Mouse (Mus musculus): Measurements from ENCODE around the gene Kank1. TPM values are rescaled to one million over a fixed set of nuclear protein-coding genes. Genes with fewer than 3 reads are reported as not detected.

Kank1 gene
- polyA plus RNA-seq, 1 experiment from 2014 or later = 59.1 TPM

DNA sequence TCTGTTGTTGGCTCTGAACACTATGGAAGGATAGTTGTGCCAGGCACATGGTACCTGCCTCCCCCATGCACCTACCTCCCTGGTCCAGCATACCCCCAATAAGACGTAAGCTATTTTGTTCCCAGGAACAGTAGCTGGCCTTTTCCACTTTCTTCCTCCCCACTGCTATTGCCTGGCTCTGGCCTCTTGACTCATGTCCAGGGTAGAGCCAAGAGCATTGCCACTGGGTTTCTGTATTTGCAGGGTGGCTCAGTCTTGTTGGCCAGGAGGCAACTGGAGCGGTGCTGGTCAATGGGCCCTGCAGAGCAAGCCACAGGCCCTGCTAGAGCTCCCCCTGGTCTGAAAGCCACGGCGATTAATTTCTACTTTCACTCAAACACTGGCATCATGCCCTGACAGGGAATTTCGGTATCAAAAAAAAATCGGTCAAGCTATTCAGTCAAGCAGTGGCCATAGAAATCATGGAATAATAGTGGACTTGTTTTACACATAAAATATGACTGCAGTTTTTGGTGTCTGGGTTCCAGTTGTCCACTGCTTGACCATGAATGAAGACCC is 160.0 kb downstream of the Kank1 start:
- Histone ChIP-seq H3K4me2 (replicated peaks) (no peak overlapping the region), H3K27me3 (no peaks in the 10 kb centered on the region), H3K27ac (no peak overlapping the region; the same call in 1 of the 2 replicates), H3K4me3 (no peak overlapping the region), H3K9ac (no peak overlapping the region), H3K9me3 (peaks cover 11% of the 10 kb centered on the region; the same call in 1 of the 2 replicates), H3K36me3 (no peaks in the 10 kb centered on the region), H3K4me1 (peaks cover 71% of the 10 kb centered on the region)
- 91% methylated on average over 6 of the region's 6 CpGs for WGBS
- ATAC-seq (ENCODE audit: low FRiP score, low read depth) = no peak

DNA sequence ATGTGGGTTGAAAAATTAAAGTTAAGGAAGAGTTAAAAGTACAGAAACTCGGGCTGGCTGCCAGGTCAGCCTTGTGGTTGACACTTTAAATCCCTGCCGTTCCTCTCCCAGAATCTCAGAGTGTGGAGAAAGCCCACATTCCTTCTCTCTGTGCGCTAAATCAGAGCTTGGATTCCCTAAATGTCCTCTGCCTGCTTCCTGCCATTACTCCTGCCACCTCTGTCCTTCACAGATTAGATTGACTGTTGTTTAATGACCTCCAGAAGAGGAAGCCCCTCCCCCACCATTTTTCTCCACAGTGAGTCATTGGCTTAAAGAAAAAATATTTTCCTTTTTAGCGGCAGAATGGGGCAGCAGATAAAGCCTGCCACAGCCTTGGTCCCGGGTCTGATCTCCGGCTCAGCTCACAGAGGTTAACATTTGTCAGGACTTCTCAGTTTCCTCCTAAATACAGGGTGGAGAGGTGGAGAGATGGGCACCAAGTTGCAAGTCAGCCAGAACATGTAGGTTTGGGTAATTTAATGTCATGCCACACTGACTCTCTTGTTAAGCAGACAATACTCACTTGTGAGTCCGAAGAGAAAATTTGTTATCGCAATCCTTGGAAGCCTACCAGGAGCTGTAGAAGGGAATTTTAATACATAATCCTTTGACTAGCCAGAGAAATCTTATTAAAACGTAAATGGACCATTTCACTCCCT is 162.9 kb downstream of the Kank1 start:
- WGBS = 9% methylated on average over 9 of the region's 9 CpGs
- no peak for ATAC-seq (ENCODE audit: low FRiP score, low read depth)

DNA sequence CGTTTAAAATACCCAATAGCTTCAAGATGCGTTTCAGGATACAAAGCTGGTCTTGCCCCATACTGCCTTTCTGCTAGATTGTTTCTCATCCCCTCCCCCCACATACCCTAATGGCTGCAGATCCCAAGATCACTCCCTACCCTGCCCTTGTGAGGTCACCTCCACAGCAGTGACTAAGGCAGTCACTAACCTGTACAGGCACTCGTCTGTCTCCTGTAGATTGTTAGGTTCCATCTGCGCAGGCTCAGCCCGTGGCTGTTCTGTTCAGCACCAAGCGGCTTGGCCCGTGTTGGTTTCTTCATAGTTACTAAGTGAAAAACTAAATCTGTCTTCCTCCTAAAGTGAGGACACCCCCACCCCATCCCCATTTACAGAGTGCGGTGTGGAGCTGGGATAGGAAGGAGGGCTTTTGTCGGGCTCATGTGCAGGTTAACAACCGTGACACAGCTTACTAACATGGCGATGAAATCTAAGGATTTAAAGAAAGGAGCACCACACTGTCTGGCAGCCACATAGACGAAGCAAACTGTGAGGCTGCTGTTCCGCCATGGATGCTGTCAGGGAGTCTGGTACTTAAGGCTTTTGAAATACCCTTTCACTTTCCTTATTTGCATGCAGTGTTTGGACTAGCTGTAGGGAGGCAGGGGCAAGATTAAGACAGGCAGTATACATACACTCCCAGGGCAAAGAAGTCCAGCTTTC is 163.6 kb downstream of the Kank1 start:
- H3K4me2 ChIP-seq (replicated peaks) = peak overlapping the region; percentile 53
- H3K27ac ChIP-seq = peak overlapping the region; percentile 91
- peaks cover 11% of the 10 kb centered on the region; the same call in 1 of the 2 replicates for H3K9me3 ChIP-seq
- 0 out of 2 replicates have a peak overlapping the region, but pooled peaks have one; percentile 25 for H3K9ac ChIP-seq
- H3K36me3 ChIP-seq = no peaks in the 10 kb centered on the region
- no peak for ATAC-seq (ENCODE audit: low FRiP score, low read depth)
- peaks cover 88% of the 10 kb centered on the region for H3K4me1 ChIP-seq
- 32% methylated on average over 13 of the region's 13 CpGs for whole genome bisulfite sequencing
- no peak overlapping the region for H3K4me3 ChIP-seq
- no peaks in the 10 kb centered on the region for H3K27me3 ChIP-seq

More for the DNA sequence above, 162.9 kb downstream of the Kank1 start:
- Histone ChIP-seq H3K27me3 (no peaks in the 10 kb centered on the region), H3K4me3 (no peak overlapping the region), H3K4me1 (peaks cover 89% of the 10 kb centered on the region), H3K9ac (0 out of 2 replicates have a peak overlapping the region, but pooled peaks have one; percentile 25), H3K9me3 (peaks cover 11% of the 10 kb centered on the region; the same call in 1 of the 2 replicates), H3K27ac (peak overlapping the region; percentile 91), H3K4me2 (replicated peaks) (peak overlapping the region; percentile 53), H3K36me3 (no peaks in the 10 kb centered on the region)

DNA sequence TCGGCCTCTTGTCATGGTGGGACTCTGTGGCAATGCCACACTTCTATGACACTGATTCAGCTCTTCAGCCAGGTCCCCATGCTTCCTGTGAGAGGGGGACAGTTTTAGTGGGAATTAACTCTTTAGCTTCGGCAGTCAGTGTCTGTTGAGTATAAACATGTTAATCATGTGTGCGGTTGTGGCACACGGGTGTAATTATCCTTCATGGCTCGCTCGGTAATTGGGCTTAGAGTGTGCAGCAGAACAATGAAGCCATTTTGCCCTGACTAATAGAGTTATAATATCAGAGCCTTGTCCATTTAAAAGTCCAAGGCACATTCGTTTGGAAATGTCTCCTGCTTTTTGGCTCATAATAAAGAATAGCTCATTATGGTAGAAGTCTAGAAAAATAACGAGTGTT is 164.7 kb downstream of the Kank1 start:
- peaks cover 93% of the 10 kb centered on the region for H3K4me1 ChIP-seq

DNA sequence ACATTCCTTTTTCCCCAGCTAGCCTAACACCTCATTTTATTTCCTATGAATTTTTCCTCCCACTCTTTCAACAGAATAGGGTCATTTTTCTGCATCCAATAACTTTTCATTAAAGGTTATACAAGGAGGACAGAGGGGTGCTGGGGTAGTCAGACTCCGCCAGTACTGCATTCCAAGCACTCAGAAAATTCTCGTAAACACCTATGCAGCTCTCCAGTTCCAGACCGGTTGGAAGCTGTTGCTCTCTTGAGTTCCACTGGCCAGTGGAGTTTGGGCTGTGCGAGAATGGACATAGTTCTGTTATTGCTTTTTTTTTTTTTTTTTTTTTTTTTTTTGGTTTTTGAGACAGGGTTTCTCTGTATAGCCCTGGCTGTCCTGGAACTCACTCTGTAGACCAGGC is 167.4 kb downstream of the Kank1 start:
- peaks cover 92% of the 10 kb centered on the region for H3K4me1 ChIP-seq
- H3K27ac ChIP-seq = peak overlapping the region; percentile 82

More for the DNA sequence above, 164.7 kb downstream of the Kank1 start:
- Histone ChIP-seq H3K4me3 (no peak overlapping the region), H3K36me3 (no peaks in the 10 kb centered on the region), H3K9me3 (peaks cover 2% of the 10 kb centered on the region; the same call in 1 of the 2 replicates), H3K27me3 (no peaks in the 10 kb centered on the region), H3K27ac (peak overlapping the region; percentile 91), H3K9ac (no peak overlapping the region), H3K4me2 (replicated peaks) (no peak overlapping the region)
- WGBS = 55% methylated on average over 8 of the region's 8 CpGs
- ATAC-seq (ENCODE audit: low FRiP score, low read depth) = no peak

DNA sequence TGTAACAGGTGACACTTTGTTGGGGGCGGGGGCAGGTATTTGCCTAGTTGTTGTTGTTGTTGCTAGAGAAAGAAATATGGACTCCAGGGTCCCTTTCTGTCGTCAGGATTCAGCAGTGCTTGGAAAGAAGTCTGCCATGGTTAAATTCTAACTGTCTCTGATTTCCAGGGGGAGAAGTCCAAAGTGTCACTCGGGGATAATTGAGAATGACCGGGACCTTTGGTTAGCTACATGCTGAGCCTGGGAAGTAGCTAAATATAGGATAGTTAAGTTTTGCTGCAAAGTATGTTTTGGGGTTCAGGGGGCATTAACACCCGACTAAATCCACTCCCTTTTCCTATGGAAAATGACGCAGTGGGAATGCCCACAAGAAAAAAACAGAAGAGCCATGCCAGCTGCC is 169.2 kb downstream of the Kank1 start:
- Histone ChIP-seq H3K36me3 (peaks cover 21% of the 10 kb centered on the region), H3K4me3 (peak overlapping the region; percentile 51), H3K9ac (peak overlapping the region; percentile 71), H3K27me3 (no peaks in the 10 kb centered on the region), H3K4me2 (replicated peaks) (peak overlapping the region; percentile 84), H3K4me1 (peaks cover 83% of the 10 kb centered on the region), H3K9me3 (peaks cover 10% of the 10 kb centered on the region), H3K27ac (peak overlapping the region; percentile 99)
- ATAC-seq (ENCODE audit: low FRiP score, low read depth) = no peak
- 29% methylated on average over 6 of the region's 6 CpGs for WGBS

More for the DNA sequence above, 167.4 kb downstream of the Kank1 start:
- Histone ChIP-seq H3K9me3 (no peaks in the 10 kb centered on the region), H3K4me2 (replicated peaks) (peak overlapping the region; percentile 45), H3K4me3 (no peak overlapping the region), H3K9ac (no peak overlapping the region), H3K36me3 (peaks cover 3% of the 10 kb centered on the region), H3K27me3 (no peaks in the 10 kb centered on the region)
- ATAC-seq (ENCODE audit: low FRiP score, low read depth) = peak; percentile 81
- 22% methylated on average over 4 of the region's 4 CpGs for WGBS

DNA sequence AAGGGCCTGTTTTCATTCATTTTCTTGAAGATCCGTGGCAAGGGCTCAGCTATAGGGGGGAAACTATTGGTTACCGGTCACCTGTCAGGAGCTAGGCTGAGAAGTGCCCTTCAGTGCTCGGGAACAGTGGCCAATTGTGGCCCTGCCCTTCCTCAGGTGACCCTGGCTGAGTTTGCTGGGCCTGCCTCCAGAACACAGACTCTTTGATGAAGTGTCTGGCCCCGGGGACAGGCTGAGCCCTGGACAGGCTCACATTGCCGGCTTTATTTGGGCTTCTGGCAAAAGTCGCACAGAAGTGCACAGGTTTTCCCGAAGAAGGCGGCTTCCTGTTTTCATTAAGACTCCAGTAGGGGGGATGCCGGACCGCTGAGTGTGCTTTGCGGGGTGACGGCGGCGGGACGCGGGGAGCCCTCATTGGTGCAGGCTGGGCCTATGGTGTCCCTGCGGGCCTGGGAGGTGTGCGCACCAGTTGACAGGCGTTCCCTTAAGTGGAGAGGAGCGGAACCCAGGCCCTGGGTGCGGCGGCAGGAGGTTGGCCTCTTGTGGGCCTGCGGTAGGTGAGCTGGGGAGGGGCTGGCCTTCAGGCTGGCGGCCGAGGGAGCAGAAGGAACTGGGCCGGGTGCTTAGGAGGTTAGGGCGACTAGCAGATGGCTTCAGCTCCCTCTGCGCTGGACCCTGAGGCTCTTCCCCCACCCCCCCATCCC is 169.9 kb downstream of the Kank1 start:
- peak; percentile 76 for ATAC-seq (ENCODE audit: low FRiP score, low read depth)
- Histone ChIP-seq H3K36me3 (peaks cover 27% of the 10 kb centered on the region), H3K27ac (peak overlapping the region; percentile 99), H3K4me1 (peaks cover 83% of the 10 kb centered on the region), H3K4me3 (peak overlapping the region; percentile 51), H3K9me3 (peaks cover 10% of the 10 kb centered on the region), H3K9ac (peak overlapping the region; percentile 71), H3K4me2 (replicated peaks) (peak overlapping the region; percentile 84), H3K27me3 (no peaks in the 10 kb centered on the region)
- WGBS = under 1% methylated on average over 27 of the region's 28 CpGs

DNA sequence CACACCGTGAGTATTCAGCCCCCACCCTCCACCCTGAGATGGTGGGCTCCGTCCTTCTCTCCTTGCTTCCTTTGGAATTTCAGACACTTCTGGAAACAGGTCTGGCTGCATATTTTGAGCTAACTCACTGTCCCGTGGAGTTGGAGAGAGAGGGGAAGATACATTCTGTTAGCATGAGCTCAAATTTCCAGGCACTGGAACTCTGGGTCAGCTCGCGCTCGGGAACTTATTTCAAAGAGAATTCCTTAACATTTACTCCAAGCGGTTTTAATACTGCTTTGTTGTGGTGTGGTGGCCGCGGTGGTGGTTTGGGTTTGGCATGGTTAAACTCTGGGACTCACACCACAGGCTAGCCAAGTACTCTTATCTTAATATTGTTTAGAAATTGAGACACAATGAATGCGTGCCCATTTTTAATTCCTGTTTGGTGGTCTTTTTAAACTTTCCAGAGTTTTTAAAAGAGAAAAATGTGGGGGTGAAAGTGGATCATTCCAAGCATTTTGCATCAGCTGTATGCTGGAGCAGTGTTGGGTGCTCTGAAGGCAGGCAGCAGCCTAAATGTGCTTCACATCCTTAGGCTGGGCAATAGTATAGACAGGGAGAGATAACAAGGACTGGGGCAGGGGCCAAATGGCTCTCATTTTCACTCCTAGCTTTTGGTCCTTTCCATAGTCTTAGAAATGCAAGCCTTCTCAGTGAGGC is 170.6 kb downstream of the Kank1 start:
- Histone ChIP-seq H3K36me3 (peaks cover 34% of the 10 kb centered on the region), H3K4me1 (peaks cover 83% of the 10 kb centered on the region), H3K4me2 (replicated peaks) (peak overlapping the region; percentile 84), H3K27ac (peak overlapping the region; percentile 99), H3K9ac (peak overlapping the region; percentile 71), H3K9me3 (peaks cover 10% of the 10 kb centered on the region), H3K27me3 (no peaks in the 10 kb centered on the region), H3K4me3 (peak overlapping the region; percentile 51)
- 5% methylated on average over 10 of the region's 10 CpGs for WGBS
- peak; percentile 29 for ATAC-seq (ENCODE audit: low FRiP score, low read depth)

DNA sequence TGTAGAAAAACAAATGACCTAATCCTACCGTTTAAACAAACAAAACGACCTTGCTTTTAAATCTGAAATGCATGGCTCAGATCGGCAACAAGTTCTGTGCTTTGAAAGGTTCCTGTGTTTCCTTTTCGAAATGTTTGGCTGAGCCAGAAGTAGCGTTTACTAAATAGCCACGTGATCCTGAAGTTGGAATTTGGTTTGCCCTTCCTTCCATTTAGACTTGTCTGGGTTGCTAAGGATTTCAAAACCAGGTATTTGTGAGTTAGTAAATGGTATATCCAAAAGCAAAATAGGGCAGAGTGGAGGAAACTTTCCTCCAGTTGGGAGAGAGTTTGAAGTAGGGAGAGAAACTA is 171.1 kb downstream of the Kank1 start:
- H3K4me2 ChIP-seq (replicated peaks) = peak overlapping the region; percentile 84
- 6% methylated on average over 6 of the region's 6 CpGs for WGBS
- H3K9me3 ChIP-seq = peaks cover 10% of the 10 kb centered on the region
- peaks cover 40% of the 10 kb centered on the region for H3K36me3 ChIP-seq
- no peak for ATAC-seq (ENCODE audit: low FRiP score, low read depth)
- H3K27ac ChIP-seq = peak overlapping the region; percentile 99
- H3K9ac ChIP-seq = peak overlapping the region; percentile 71
- H3K27me3 ChIP-seq = no peaks in the 10 kb centered on the region
- H3K4me3 ChIP-seq = peak overlapping the region; percentile 51
- peaks cover 83% of the 10 kb centered on the region for H3K4me1 ChIP-seq

DNA sequence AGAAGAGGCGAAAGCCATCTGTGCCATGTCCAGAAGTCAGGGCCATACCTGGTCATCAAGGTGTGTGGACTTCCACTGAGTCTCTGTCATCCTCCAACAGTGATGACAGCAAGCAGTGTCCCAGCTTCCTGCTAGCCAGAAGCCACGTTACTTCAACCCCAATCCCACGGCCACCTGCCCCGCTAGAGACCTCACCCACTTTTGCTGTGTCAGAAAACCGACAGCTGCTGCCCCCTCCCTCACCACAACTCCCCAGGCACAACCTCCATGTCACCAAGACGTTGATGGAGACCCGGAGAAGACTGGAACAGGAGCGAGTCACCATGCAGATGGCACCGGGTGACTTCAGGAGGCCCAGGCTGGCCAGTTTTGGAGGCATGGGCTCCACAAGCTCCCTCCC is 172.5 kb downstream of the Kank1 start:
- Histone ChIP-seq H3K27me3 (no peaks in the 10 kb centered on the region), H3K36me3 (peaks cover 50% of the 10 kb centered on the region), H3K27ac (no peak overlapping the region), H3K4me2 (replicated peaks) (0 out of 2 replicates have a peak overlapping the region, but pooled peaks have one; percentile 84), H3K4me1 (peaks cover 85% of the 10 kb centered on the region), H3K9ac (no peak overlapping the region), H3K9me3 (peaks cover 10% of the 10 kb centered on the region), H3K4me3 (no peak overlapping the region)
- ATAC-seq (ENCODE audit: low FRiP score, low read depth) = no peak
- 91% methylated on average over 9 of the region's 9 CpGs for WGBS

DNA sequence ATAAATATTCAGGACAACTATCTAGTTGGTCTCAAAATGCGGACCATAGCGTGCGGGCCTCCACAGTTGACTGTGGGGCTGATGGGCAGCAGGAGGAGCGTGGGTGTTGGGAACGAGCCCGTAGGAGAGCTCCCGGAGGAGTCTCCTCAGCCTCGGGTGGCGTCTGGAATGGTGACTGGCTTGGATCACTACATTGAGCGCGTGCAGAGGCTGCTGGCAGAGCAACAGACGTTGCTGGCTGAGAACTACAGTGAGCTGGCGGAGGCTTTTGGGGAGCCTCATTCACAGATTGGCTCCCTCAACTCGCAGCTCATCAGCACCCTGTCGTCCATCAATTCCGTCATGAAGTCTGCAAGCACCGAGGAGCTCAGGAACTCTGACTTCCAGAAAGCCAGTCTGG is 174.6 kb downstream of the Kank1 start:
- H3K4me3 ChIP-seq = peak overlapping the region; percentile 30
- peak overlapping the region; percentile 58 for H3K4me2 ChIP-seq (replicated peaks)
- no peak overlapping the region; the same call in 1 of the 2 replicates for H3K27ac ChIP-seq
- H3K27me3 ChIP-seq = no peaks in the 10 kb centered on the region
- H3K36me3 ChIP-seq = peaks cover 50% of the 10 kb centered on the region
- H3K9ac ChIP-seq = 0 out of 2 replicates have a peak overlapping the region, but pooled peaks have one; percentile 43
- H3K4me1 ChIP-seq = peaks cover 85% of the 10 kb centered on the region
- H3K9me3 ChIP-seq = peaks cover 10% of the 10 kb centered on the region
- ATAC-seq (ENCODE audit: low FRiP score, low read depth) = no peak
- 76% methylated on average over 17 of the region's 17 CpGs for WGBS
